Mouse (Mus musculus): ENCODE measurements around the gene Prlr. TPM values are rescaled to one million over a fixed set of nuclear protein-coding genes. Genes with fewer than 3 reads are reported as not detected.

Gene Prlr
- under 1 TPM in 1 of 2 experiments, not detected in 1; 0.13 TPM for total RNA-seq (2023)

GRCm38 (mm10) chr15:10177083-10177482, at the start of gene Prlr:
Prlr (plus strand) TSS chr15:10177238.

GRCm38 (mm10) chr15:10325080-10325479, 148.0 kb downstream of the Prlr start, which contains the start of gene Gm21973:
Gm21973 (plus strand) TSS chr15:10325380.

GRCm38 (mm10) chr15:10358039-10358948, 181.3 kb downstream of the Prlr start, which contains the start of gene Agxt2:
Agxt2 (plus strand) TSS chr15:10358532.

Other genes with a start within 250 kb of the Prlr start
- not detected for gene Gm21973, start 148.1 kb downstream of the Prlr start, total RNA-seq (2023)
- not detected for gene Agxt2, start 181.3 kb downstream of the Prlr start, total RNA-seq (2023)

Data from neutrophil, adult 59 days (primary cell).